Mouse (Mus musculus) kidney, adult 2 months (tissue): ENCODE measurements around the gene Hnrnpa3.

Experiments
- CTCF ChIP-seq: fragments of 200-500 bp; conservative IDR thresholded peaks from 2 replicates; pipeline ENCODE4 v1.5.1; 2011; ENCODE audit warnings: low read depth, mild to moderate bottlenecking, control low read depth, low read length, moderate library complexity, mixed read lengths; ENCODE audit not compliant: insufficient read depth, insufficient read length
- POLR2A ChIP-seq: fragments of 200-500 bp; IDR thresholded peaks from one replicate; pipeline ENCODE4 v1.6.1; 2011; ENCODE audit warnings: low read depth, low read length, control low read depth

DNA sequence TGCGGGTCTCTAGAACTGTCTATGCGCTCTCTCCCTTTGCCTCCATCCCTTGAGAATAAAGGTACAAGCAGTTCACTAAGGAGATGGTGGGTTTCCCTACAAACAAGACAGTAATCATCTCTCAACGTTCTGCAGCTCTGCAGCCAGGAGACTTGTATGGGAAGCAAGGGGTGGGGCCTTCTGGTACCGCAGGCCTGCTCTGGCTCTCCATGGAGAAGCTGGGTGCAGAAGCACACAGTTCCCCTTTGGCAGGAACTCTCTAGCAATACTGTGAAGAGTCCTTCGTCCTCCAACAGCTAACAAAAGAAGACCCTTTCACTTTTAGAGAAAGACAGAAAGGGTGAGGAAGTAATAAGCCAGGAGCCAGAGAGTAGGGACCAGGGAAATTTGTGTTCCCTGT, 37.3 kb downstream of the Hnrnpa3 start:
- TF ChIP-seq POLR2A, result no peak
- no peak for TF ChIP-seq CTCF
